Mouse (Mus musculus): ENCODE data around the gene Egr4.

- TF ChIP-seq CTCF (IDR thresholded peaks at IDR 0.05; ENCODE audit: borderline replicate concordance, extremely low read depth, insufficient read depth, insufficient read length) (no peak), POLR2A (IDR thresholded peaks at IDR 0.05; ENCODE audit: borderline replicate concordance, extremely low read depth, insufficient read depth, insufficient read length, poor library complexity, severe bottlenecking) (no peak)
These were observed 13.0 kb downstream of the Egr4 start for GRCm38 (mm10) chr6:85500416-85500815.

Data from brain, embryonic 14.5 days (tissue).